Mouse (Mus musculus) hindbrain, embryonic 13.5 days (tissue): Measurements from ENCODE around the gene Pde4b. TPM values are rescaled to one million over a fixed set of nuclear protein-coding genes. Genes with fewer than 3 reads are reported as not detected.

Experiments
- ATAC-seq: fragments of 200-750 bp; cut with Nextera tagmentation; 2 replicates; pipeline ENCODE4 v1.8.0; 2017; ENCODE audit warnings: moderate TSS enrichment; ENCODE audit not compliant: low FRiP score
- H3K27ac ChIP-seq: fragments of 300-500 bp; sonication (generic); 2 replicates; pipeline ENCODE4 v1.5.1; 2015; ENCODE audit warnings: inconsistent platforms, mild to moderate bottlenecking, moderate library complexity
- H3K27me3 ChIP-seq: fragments of 300-500 bp; sonication (generic); 2 replicates; pipeline ENCODE4 v1.6.1; 2015; ENCODE audit warnings: mild to moderate bottlenecking, inconsistent platforms
- H3K36me3 ChIP-seq: fragments of 300-500 bp; sonication (generic); 2 replicates; pipeline ENCODE4 v1.6.1; 2015; ENCODE audit warnings: mild to moderate bottlenecking, inconsistent platforms
- H3K4me1 ChIP-seq: fragments of 300-500 bp; sonication (generic); replicated peaks from 2 replicates; pipeline ENCODE4 v1.6.1; 2015; ENCODE audit warnings: inconsistent platforms
- H3K4me2 ChIP-seq: fragments of 300-500 bp; sonication (generic); 2 replicates; pipeline ENCODE4 v1.6.1; 2015; ENCODE audit warnings: inconsistent platforms, mild to moderate bottlenecking, moderate library complexity
- H3K4me3 ChIP-seq: fragments of 300-500 bp; sonication (generic); 2 replicates; pipeline ENCODE4 v1.5.1; 2015; ENCODE audit warnings: mild to moderate bottlenecking, inconsistent platforms
- H3K9ac ChIP-seq: fragments of 300-500 bp; sonication (generic); 2 replicates; pipeline ENCODE4 v1.6.1; 2015; ENCODE audit warnings: mild to moderate bottlenecking, inconsistent platforms
- H3K9me3 ChIP-seq: fragments of 300-500 bp; sonication (generic); 2 replicates; pipeline ENCODE4 v1.6.1; 2016; ENCODE audit warnings: inconsistent platforms
- WGBS: fragments of 180-500 bp; shearing (Covaris S2); methylation state at CpG from one replicate; pipeline ENCODE4 v1.1.7; 2015; 5-methylcytosine and 5-hydroxymethylcytosine counted together
- polyA plus RNA-seq: library from polyadenylated mRNA; unstranded; fragments of >200 nt; fragmentation: Nextera tagmentation; extraction: Ambion mirVana; gene quantifications from 2 replicates; pipeline ENCODE4 v1.2.1, GENCODE M21; 2015

The Pde4b gene
- polyA plus RNA-seq, 1 experiment from 2014 or later: 27.0 TPM

DNA sequence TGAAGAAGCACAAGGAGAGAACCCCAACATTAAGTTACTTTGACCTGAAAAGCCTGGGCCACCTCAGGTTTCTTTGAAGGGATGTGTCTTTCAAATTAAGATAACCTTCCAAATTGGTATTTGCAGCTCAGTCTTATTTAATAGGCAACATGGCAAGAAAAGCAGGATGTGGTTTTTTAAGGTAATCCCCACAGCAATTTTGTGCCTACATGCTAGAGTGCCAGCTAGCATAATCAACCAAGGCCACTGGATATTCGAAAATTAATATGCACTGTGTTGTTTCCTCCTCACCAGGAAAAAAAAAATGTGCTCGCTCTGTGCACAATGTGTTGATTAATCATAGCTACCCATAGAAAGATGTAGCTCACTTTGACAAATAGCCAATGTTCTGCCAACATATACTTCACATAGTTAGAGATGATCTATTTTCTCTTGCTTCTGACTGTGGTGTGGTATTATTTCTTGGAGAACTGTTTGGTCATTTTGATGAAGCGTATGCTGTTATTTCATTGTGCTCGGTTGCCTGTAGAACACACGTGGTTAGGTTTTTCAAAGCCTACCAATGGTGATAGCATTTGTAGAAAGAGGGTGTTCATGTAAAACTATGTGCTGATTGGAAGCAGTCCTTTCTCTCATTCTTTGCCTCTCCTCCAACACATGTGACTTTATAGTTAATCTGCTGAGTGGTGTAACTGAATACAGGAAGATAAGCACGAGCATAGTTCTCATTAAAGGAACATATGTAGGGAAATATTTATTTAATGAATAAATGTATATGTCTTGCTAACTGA, 169.0 kb downstream of the Pde4b start:
- H3K36me3 ChIP-seq: no peaks in the 10 kb centered on the region
- 0 out of 2 replicates have a peak overlapping the region, but pooled peaks have one; percentile 9 for H3K9ac ChIP-seq
- H3K4me1 ChIP-seq: peaks cover 21% of the 10 kb centered on the region
- WGBS: 69% methylated on average over 6 of the region's 6 CpGs
- no peak for ATAC-seq
- H3K9me3 ChIP-seq: no peaks in the 10 kb centered on the region
- H3K27me3 ChIP-seq: no peaks in the 10 kb centered on the region
- H3K27ac ChIP-seq: no peak overlapping the region
- peak overlapping the region; percentile 77 for H3K4me2 ChIP-seq
- peak overlapping the region; percentile 47 for H3K4me3 ChIP-seq

DNA sequence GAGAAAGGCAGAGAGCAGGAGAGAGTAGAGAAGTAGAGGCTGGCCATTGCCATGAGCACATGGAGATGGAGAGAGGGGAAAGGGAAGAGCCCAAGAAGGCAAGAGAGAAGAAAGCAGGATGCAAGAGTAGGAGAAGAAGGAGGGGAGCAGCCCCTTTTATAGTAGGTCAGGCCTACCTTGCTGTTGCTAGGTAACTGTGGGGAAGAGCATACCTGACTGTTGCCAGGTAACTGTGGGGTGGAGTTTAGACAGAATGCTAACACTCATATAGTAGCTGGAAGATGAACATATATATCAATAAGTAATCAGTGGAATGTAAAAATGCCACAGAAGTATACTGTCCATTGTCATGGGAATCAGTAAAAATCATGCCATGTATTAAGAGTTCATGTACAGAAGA, 172.9 kb downstream of the Pde4b start:
- Histone ChIP-seq H3K9ac (no peak overlapping the region), H3K4me2 (no peak overlapping the region), H3K27me3 (no peaks in the 10 kb centered on the region), H3K4me1 (peaks cover 10% of the 10 kb centered on the region), H3K4me3 (no peak overlapping the region), H3K9me3 (no peaks in the 10 kb centered on the region; the same call in 1 of the 2 replicates), H3K27ac (no peak overlapping the region), H3K36me3 (no peaks in the 10 kb centered on the region)
- ATAC-seq: no peak

DNA sequence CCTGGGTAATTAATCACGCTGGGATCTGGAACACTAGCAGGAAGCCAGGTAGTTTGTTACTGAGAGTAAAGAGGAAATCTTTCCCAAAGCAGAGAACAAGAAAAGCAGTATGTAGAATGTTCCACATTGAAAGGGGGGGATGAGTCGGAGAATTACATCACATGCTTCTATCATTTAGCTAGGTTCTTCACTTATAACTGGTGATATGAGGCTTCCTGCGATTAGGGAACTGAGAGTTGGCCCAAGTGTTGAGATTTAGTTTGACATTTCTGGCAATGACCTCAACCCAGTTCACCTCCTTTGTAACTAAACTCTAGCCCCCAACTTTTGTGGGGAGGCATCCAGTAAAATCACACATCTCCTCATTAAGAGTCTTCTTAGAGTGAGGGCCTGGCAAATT, 185.0 kb downstream of the Pde4b start:
- H3K4me1 ChIP-seq: no peaks in the 10 kb centered on the region
- H3K4me2 ChIP-seq: no peak overlapping the region
- no peak for ATAC-seq
- no peaks in the 10 kb centered on the region for H3K27me3 ChIP-seq
- H3K9ac ChIP-seq: no peak overlapping the region
- no peaks in the 10 kb centered on the region for H3K9me3 ChIP-seq
- no peak overlapping the region for H3K4me3 ChIP-seq
- WGBS: 84% methylated on average over 3 of the region's 3 CpGs
- H3K27ac ChIP-seq: no peak overlapping the region
- H3K36me3 ChIP-seq: no peaks in the 10 kb centered on the region

DNA sequence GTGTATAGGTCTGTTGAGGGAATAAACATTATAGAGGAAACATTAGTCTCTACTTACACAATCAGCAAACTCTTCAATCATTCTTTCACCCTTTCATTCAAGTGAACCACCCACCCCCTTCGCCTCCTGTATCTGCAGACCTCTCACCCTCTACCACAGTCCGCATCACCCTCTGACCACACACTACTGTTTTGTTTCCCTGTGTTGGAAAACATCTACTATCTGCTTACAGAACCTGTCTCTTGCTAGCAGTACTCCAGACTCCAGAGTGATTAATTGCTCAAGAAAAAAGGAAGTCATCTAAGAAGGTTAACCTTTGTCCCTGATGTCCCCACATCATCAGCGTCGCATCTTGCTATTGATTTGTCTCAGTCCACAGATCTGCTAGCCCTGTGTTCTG, 185.4 kb downstream of the Pde4b start:
- H3K9ac ChIP-seq: no peak overlapping the region
- H3K4me3 ChIP-seq: no peak overlapping the region
- H3K27me3 ChIP-seq: no peaks in the 10 kb centered on the region
- no peaks in the 10 kb centered on the region for H3K9me3 ChIP-seq
- H3K27ac ChIP-seq: no peak overlapping the region
- no peak overlapping the region for H3K4me2 ChIP-seq
- no peaks in the 10 kb centered on the region for H3K36me3 ChIP-seq
- WGBS: 70% methylated on average over 4 of the region's 4 CpGs
- no peaks in the 10 kb centered on the region for H3K4me1 ChIP-seq
- no peak for ATAC-seq

GRCm38 (mm10) chr4:102275716-102276115, 188.4 kb downstream of the Pde4b start:
- no peak overlapping the region for H3K9ac ChIP-seq
- ATAC-seq: no peak
- no peak overlapping the region for H3K27ac ChIP-seq
- H3K36me3 ChIP-seq: no peaks in the 10 kb centered on the region
- H3K4me3 ChIP-seq: no peak overlapping the region
- H3K9me3 ChIP-seq: no peaks in the 10 kb centered on the region
- no peaks in the 10 kb centered on the region for H3K4me1 ChIP-seq
- WGBS: 81% methylated on average over 4 of the region's 4 CpGs
- no peaks in the 10 kb centered on the region for H3K27me3 ChIP-seq
- no peak overlapping the region for H3K4me2 ChIP-seq

- H3K4me1 ChIP-seq: no peaks in the 10 kb centered on the region
- H3K27ac ChIP-seq: no peak overlapping the region
- no peaks in the 10 kb centered on the region for H3K27me3 ChIP-seq
- H3K36me3 ChIP-seq: no peaks in the 10 kb centered on the region
- 79% methylated on average over 2 of the region's 2 CpGs for WGBS
- H3K9me3 ChIP-seq: no peaks in the 10 kb centered on the region
- ATAC-seq: no peak
- no peak overlapping the region for H3K9ac ChIP-seq
- no peak overlapping the region for H3K4me3 ChIP-seq
- H3K4me2 ChIP-seq: no peak overlapping the region
These were observed 191.6 kb downstream of the Pde4b start for GRCm38 (mm10) chr4:102278958-102279357.

DNA sequence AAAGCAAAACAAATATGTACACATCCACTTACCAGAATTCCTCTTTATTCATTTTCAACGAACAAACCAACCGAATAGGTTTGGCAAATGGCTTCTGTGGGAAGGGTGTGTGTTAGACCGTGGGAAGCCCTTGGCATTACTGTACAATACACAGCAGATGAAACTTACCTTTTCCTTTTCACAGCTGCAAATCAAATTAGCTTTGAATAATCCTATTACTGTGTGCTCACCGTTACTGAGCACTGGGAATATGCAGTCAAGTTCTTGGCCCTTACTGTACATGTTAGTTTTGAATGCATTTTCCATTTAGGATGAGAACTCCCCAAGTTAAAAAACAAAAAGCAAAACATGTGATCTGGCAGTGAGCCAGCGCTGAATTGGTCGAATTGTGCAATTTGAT, 199.8 kb downstream of the Pde4b start:
- H3K27ac ChIP-seq: no peak overlapping the region
- no peaks in the 10 kb centered on the region for H3K9me3 ChIP-seq
- H3K9ac ChIP-seq: no peak overlapping the region
- no peak overlapping the region for H3K4me2 ChIP-seq
- H3K36me3 ChIP-seq: no peaks in the 10 kb centered on the region
- no peaks in the 10 kb centered on the region for H3K27me3 ChIP-seq
- 76% methylated on average over 6 of the region's 6 CpGs for WGBS
- H3K4me1 ChIP-seq: no peaks in the 10 kb centered on the region
- ATAC-seq: no peak
- no peak overlapping the region for H3K4me3 ChIP-seq

DNA sequence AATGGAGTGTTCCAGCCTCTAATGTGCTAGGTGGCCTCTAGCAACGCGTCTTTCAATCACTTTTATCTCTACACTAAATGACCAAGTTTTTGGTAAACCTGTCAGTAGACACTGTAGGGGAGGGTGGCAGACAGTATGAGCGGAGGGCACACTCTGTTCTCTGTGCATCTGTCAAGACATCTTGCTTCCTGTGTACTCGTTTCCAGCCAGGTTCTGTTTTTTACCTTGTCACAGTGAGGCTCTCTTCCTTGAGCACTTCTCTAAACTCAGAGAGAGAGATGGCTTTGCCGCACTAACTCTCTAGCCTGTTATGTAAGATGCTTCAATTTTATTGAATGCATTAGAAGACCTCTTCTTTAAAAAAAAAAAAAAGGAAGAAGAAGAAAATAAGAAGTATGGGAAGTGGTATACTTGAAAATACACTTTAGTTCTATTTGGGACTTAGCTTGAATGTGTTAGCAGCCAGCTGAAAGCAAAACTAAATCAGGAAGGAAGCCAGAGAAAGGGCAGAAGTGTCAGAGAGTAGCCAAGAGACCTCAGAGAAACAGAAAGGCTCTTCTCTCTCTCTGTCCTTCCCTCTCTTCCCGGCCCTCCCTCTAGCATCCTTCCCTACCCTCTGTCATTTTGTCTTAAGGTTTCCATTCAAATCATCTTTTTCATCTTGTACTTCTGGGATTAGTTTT, 202.8 kb downstream of the Pde4b start:
- Histone ChIP-seq H3K4me1 (no peaks in the 10 kb centered on the region), H3K27ac (no peak overlapping the region), H3K9ac (no peak overlapping the region), H3K4me2 (no peak overlapping the region), H3K27me3 (no peaks in the 10 kb centered on the region), H3K9me3 (no peaks in the 10 kb centered on the region), H3K36me3 (no peaks in the 10 kb centered on the region), H3K4me3 (no peak overlapping the region)
- no peak for ATAC-seq
- 71% methylated on average over 6 of the region's 6 CpGs for WGBS

- no peak overlapping the region for H3K4me2 ChIP-seq
- no peaks in the 10 kb centered on the region for H3K4me1 ChIP-seq
- H3K27me3 ChIP-seq: no peaks in the 10 kb centered on the region
- H3K9me3 ChIP-seq: no peaks in the 10 kb centered on the region
- no peak for ATAC-seq
- no peak overlapping the region for H3K27ac ChIP-seq
- no peak overlapping the region for H3K4me3 ChIP-seq
- H3K9ac ChIP-seq: no peak overlapping the region
- H3K36me3 ChIP-seq: no peaks in the 10 kb centered on the region
These were observed 210.2 kb downstream of the Pde4b start for GRCm38 (mm10) chr4:102297558-102297957.

DNA sequence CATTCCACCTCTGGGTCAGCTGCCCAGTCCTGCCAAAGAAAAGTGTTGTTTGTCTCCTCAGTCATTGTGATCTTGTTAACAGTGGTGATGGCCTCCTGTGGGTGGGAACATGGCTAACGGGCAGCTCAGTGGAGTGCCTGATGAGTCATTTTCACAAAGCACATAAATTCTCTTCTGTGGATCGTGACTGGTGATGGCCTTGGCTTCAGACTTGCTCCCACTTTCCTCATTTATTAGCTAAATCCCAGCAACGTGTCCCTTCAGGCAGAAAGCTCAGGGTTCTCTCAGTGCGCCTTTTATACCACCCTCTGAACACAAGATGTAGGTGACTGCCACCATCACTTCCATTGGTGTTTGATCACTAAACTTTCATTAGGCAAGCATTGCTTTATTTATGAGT, 215.2 kb downstream of the Pde4b start:
- H3K4me2 ChIP-seq: no peak overlapping the region
- WGBS: 75% methylated on average over 4 of the region's 4 CpGs
- H3K9ac ChIP-seq: no peak overlapping the region
- no peak overlapping the region for H3K4me3 ChIP-seq
- H3K27me3 ChIP-seq: no peaks in the 10 kb centered on the region
- H3K4me1 ChIP-seq: peaks cover 1% of the 10 kb centered on the region
- ATAC-seq: no peak
- H3K36me3 ChIP-seq: no peaks in the 10 kb centered on the region
- H3K27ac ChIP-seq: no peak overlapping the region
- no peaks in the 10 kb centered on the region for H3K9me3 ChIP-seq

DNA sequence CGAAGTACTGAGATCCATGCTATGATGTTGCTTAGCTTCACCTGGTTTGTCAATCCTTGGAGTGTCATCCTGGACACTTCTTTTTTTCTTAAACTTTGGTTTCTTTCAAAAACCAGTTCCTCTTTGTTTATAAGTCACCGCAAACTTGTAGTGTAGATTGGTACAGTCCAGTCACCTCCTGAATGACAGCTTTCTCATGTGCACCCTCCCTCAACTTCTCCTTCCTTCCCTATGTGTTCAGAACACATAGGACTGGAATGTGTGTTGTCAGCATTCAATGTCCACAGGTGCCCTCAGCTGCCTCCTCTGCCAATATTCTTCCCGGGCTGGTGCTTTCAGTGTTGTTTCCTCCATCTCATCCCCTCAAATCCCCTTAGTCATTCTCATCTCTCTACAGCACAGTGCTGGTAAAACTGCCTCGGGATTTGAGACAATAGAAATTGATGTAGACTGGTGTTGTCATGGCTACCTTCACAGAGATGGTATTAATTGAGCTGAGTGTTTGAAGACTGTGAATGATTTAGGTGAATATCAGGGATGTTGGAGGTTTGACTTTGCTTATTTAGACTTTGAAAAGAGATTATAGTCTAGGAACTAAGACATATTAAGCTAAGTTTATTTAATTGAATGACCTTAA, 220.4 kb downstream of the Pde4b start:
- ATAC-seq: no peak
- 65% methylated on average over 4 of the region's 4 CpGs for WGBS
- Histone ChIP-seq H3K4me2 (no peak overlapping the region), H3K4me1 (peaks cover 5% of the 10 kb centered on the region), H3K36me3 (no peaks in the 10 kb centered on the region), H3K9me3 (no peaks in the 10 kb centered on the region), H3K4me3 (no peak overlapping the region), H3K9ac (no peak overlapping the region), H3K27me3 (no peaks in the 10 kb centered on the region), H3K27ac (no peak overlapping the region)

- H3K4me2 ChIP-seq: no peak overlapping the region
- H3K9me3 ChIP-seq: no peaks in the 10 kb centered on the region
- no peak overlapping the region for H3K27ac ChIP-seq
- no peak for ATAC-seq
- H3K36me3 ChIP-seq: no peaks in the 10 kb centered on the region
- H3K4me3 ChIP-seq: no peak overlapping the region
- peaks cover 5% of the 10 kb centered on the region for H3K4me1 ChIP-seq
- H3K9ac ChIP-seq: no peak overlapping the region
- H3K27me3 ChIP-seq: no peaks in the 10 kb centered on the region
These were observed 223.3 kb downstream of the Pde4b start for GRCm38 (mm10) chr4:102310630-102311029.

- Histone ChIP-seq H3K9me3 (no peaks in the 10 kb centered on the region), H3K4me1 (no peaks in the 10 kb centered on the region), H3K27ac (no peak overlapping the region), H3K27me3 (no peaks in the 10 kb centered on the region), H3K4me2 (no peak overlapping the region), H3K36me3 (no peaks in the 10 kb centered on the region), H3K9ac (no peak overlapping the region), H3K4me3 (no peak overlapping the region)
- WGBS: 91% methylated on average over 2 of the region's 2 CpGs
- ATAC-seq: no peak
These were observed 228.7 kb downstream of the Pde4b start for GRCm38 (mm10) chr4:102316011-102316410.
